ENCODE assay signal across 12 mouse cellular contexts in genomic region chr15:98714230-98714652, GRCm38 (mm10). TPM values are rescaled to one million over a fixed set of nuclear protein-coding genes. Genes with fewer than 3 reads are reported as not detected.
DNase-seq lines count a peak whose midpoint lies in the region; ATAC-seq and TF ChIP-seq lines count a peak whose summit lies in the region.
"Had no signal": no experiment of that assay in that cellular context is flagged by ENCODE, and none has a peak within 500 bp of the region (broad histone marks: within the 10 kb centered on the region; RNA-seq: fewer than 3 reads in every experiment).

No protein-coding gene starts in this region.

- intact Hi-C loops in left cerebral cortex, postnatal 4 days (cut with DNase I): no loop called here
- intact Hi-C loops in left cerebral cortex, postnatal 25 days (cut with DNase I): loop anchor here (5.0 kb wide), 1 partner anchor 137 kb away; no protein-coding TSS in a partner anchor

- peak; percentile 64 for ATAC-seq in stomach, postnatal 0 days (ENCODE audit: low FRiP score, low TSS enrichment)
- ATAC-seq in CD4-positive, CD25-positive, alpha-beta regulatory T cell, adult 4 months: no peak
- ATAC-seq in activated CD4-positive, CD25-positive, alpha-beta regulatory T cell, adult 4 months: no peak

- 63% methylated on average over 5 of the region's 5 CpGs for WGBS in stomach, postnatal 0 days

- no peaks in the 10 kb centered on the region for H3K27me3 ChIP-seq in stomach, postnatal 0 days (ENCODE audit: control insufficient read depth, insufficient read depth, low read length)
- H3K27me3 ChIP-seq: stomach, embryonic 15.5 days had no signal

- no peak overlapping the region for H3K4me2 ChIP-seq in stomach, postnatal 0 days (replicated peaks; ENCODE audit: low read depth)
- H3K4me2 ChIP-seq: stomach, embryonic 15.5 days had no signal

- no peaks in the 10 kb centered on the region for H3K36me3 ChIP-seq in stomach, postnatal 0 days (ENCODE audit: control insufficient read depth, insufficient read depth, low read length)
- H3K36me3 ChIP-seq: stomach, embryonic 15.5 days had no signal

- H3K9ac ChIP-seq in stomach, postnatal 0 days (ENCODE audit: low read length): no peak overlapping the region
- H3K9ac ChIP-seq: stomach, embryonic 15.5 days had no signal

- no peak for TF ChIP-seq EP300 in stomach, postnatal 0 days (optimal IDR thresholded peaks at IDR 0.05)

- no peak overlapping the region for H3K4me3 ChIP-seq in stomach, postnatal 0 days (ENCODE audit: low read depth, low read length)
- H3K4me3 ChIP-seq: gastrocnemius, adult 2 months; stomach, embryonic 15.5 days had no signal

- H3K27ac ChIP-seq in stomach, postnatal 0 days (replicated peaks): no peak overlapping the region
- H3K27ac ChIP-seq: gastrocnemius, adult 2 months; macrophage; stomach, embryonic 15.5 days had no signal

- no peaks in the 10 kb centered on the region for H3K9me3 ChIP-seq in stomach, postnatal 0 days (ENCODE audit: control insufficient read depth, low read length)
- H3K9me3 ChIP-seq: stomach, embryonic 15.5 days had no signal

- no peak for TF ChIP-seq CTCF in stomach, postnatal 0 days (IDR thresholded peaks at IDR 0.05; ENCODE audit: low read depth)

- peak; percentile 59 for DNase-seq in adrenal gland, postnatal 10 days
- DNase-seq in adrenal gland, postnatal 4 days (ENCODE audit: low spot score in 2 of 2): no peak
- peak; percentile 57 for DNase-seq in left cerebral cortex, postnatal 4 days
- no peak for DNase-seq in left cerebral cortex, postnatal 25 days (ENCODE audit: low spot score in 2 of 2)
- peak; percentile 51 to 72 for DNase-seq in kidney, postnatal 25 days
- DNase-seq in stomach, postnatal 0 days (ENCODE audit: low spot score): no peak
- DNase-seq: gastrocnemius, adult 2 months; right cerebral cortex, adult 18-20 months had no signal

- H3K4me1 ChIP-seq in stomach, postnatal 0 days (replicated peaks; ENCODE audit: control insufficient read depth, insufficient read depth): no peaks in the 10 kb centered on the region
- H3K4me1 ChIP-seq: stomach, embryonic 15.5 days had no signal

RNA-seq across cellular contexts. Expression of gene Ccdc65, which starts 6.2 kb away (rescaled TPM):
- total RNA-seq in adrenal gland, postnatal 10 days (2021): under 1 TPM; 0.61 to 0.63 TPM
- under 1 TPM; 0.48 to 0.87 TPM for total RNA-seq in adrenal gland, postnatal 4 days (2021)
- total RNA-seq in left cerebral cortex, postnatal 4 days (2021): 10 to 100 TPM in 1 of 2 experiments, 1 to 10 TPM in 1; 9.9 to 10.3 TPM
- 10 to 100 TPM in 1 of 2 experiments, 1 to 10 TPM in 1; 9.8 to 11.4 TPM for total RNA-seq in left cerebral cortex, postnatal 25 days (2021)
- polyA plus RNA-seq in stomach, postnatal 0 days (2015; fragmentation: Nextera tagmentation; extraction: Ambion mirVana): 0.70 and 0.76 TPM in 2 replicates
- not detected for polyA plus RNA-seq in CD4-positive, CD25-positive, alpha-beta regulatory T cell, adult 4 months (2017; shearing (Covaris generic))
- under 1 TPM in 1 of 2 experiments, not detected in 1; 0.62 TPM for polyA plus RNA-seq in activated CD4-positive, CD25-positive, alpha-beta regulatory T cell, adult 4 months (2017; shearing (Covaris generic))
- total RNA-seq: gastrocnemius, adult 2 months had no signal

RNA-seq across cellular contexts. Expression of gene Fkbp11, which starts 13.8 kb away (rescaled TPM):
- total RNA-seq in adrenal gland, postnatal 10 days (2021): 10 to 100 TPM in 1 of 2 experiments, 1 to 10 TPM in 1; 8.8 to 11.9 TPM
- 10 to 100 TPM; 15.9 to 19.1 TPM for total RNA-seq in adrenal gland, postnatal 4 days (2021)
- 1 to 10 TPM; 2.7 to 3.5 TPM for total RNA-seq in left cerebral cortex, postnatal 4 days (2021)
- 1 to 10 TPM; 1.4 to 2.3 TPM for total RNA-seq in left cerebral cortex, postnatal 25 days (2021)
- polyA plus RNA-seq in stomach, postnatal 0 days (2015; fragmentation: Nextera tagmentation; extraction: Ambion mirVana): 117 and 127 TPM in 2 replicates
- 1 to 10 TPM in 1 of 2 experiments, under 1 TPM in 1; 0.75 to 1.0 TPM for polyA plus RNA-seq in CD4-positive, CD25-positive, alpha-beta regulatory T cell, adult 4 months (2017; shearing (Covaris generic))
- polyA plus RNA-seq in activated CD4-positive, CD25-positive, alpha-beta regulatory T cell, adult 4 months (2017; shearing (Covaris generic)): 1 to 10 TPM; 1.3 to 1.7 TPM

RNA-seq across cellular contexts. Expression of gene Rnd1, which starts 37.0 kb away (rescaled TPM):
- 1 to 10 TPM; 1.9 to 2.3 TPM for total RNA-seq in adrenal gland, postnatal 10 days (2021)
- 1 to 10 TPM; 1.1 to 1.9 TPM for total RNA-seq in adrenal gland, postnatal 4 days (2021)
- total RNA-seq in left cerebral cortex, postnatal 4 days (2021): 10 to 100 TPM; 46.5 to 49.7 TPM
- total RNA-seq in left cerebral cortex, postnatal 25 days (2021): 10 to 100 TPM; 31.8 to 36.8 TPM
- 0.35 and 0.46 TPM in 2 replicates for polyA plus RNA-seq in stomach, postnatal 0 days (2015; fragmentation: Nextera tagmentation; extraction: Ambion mirVana)
- polyA plus RNA-seq in CD4-positive, CD25-positive, alpha-beta regulatory T cell, adult 4 months (2017; shearing (Covaris generic)): 1 to 10 TPM in 1 of 2 experiments, under 1 TPM in 1; 0.35 to 1.9 TPM
- polyA plus RNA-seq in activated CD4-positive, CD25-positive, alpha-beta regulatory T cell, adult 4 months (2017; shearing (Covaris generic)): 1 to 10 TPM in 1 of 2 experiments, under 1 TPM in 1; 0.50 to 1.5 TPM

RNA-seq across cellular contexts. Expression of gene Arf3, which starts 48.8 kb away (rescaled TPM):
- total RNA-seq in adrenal gland, postnatal 10 days (2021): 10 to 100 TPM; 92.4 to 94.7 TPM
- total RNA-seq in adrenal gland, postnatal 4 days (2021): 100 to 1,000 TPM; 124 to 135 TPM
- 100 to 1,000 TPM; 318 to 348 TPM for total RNA-seq in left cerebral cortex, postnatal 4 days (2021)
- total RNA-seq in left cerebral cortex, postnatal 25 days (2021): 100 to 1,000 TPM; 767 to 776 TPM
- 29.5 and 33.1 TPM in 2 replicates for polyA plus RNA-seq in stomach, postnatal 0 days (2015; fragmentation: Nextera tagmentation; extraction: Ambion mirVana)
- polyA plus RNA-seq in CD4-positive, CD25-positive, alpha-beta regulatory T cell, adult 4 months (2017; shearing (Covaris generic)): 10 to 100 TPM; 33.0 to 35.3 TPM
- 10 to 100 TPM; 29.9 to 46.7 TPM for polyA plus RNA-seq in activated CD4-positive, CD25-positive, alpha-beta regulatory T cell, adult 4 months (2017; shearing (Covaris generic))

RNA-seq across cellular contexts. Expression of gene Ddx23, which starts 51.5 kb away (rescaled TPM):
- 10 to 100 TPM; 55.5 to 72.4 TPM for total RNA-seq in adrenal gland, postnatal 10 days (2021)
- total RNA-seq in adrenal gland, postnatal 4 days (2021): 10 to 100 TPM; 76.4 to 85.9 TPM
- 10 to 100 TPM; 62.5 to 68.6 TPM for total RNA-seq in left cerebral cortex, postnatal 4 days (2021)
- total RNA-seq in left cerebral cortex, postnatal 25 days (2021): 10 to 100 TPM; 69.4 to 75.8 TPM
- 8.2 and 10.3 TPM in 2 replicates for polyA plus RNA-seq in stomach, postnatal 0 days (2015; fragmentation: Nextera tagmentation; extraction: Ambion mirVana)
- polyA plus RNA-seq in CD4-positive, CD25-positive, alpha-beta regulatory T cell, adult 4 months (2017; shearing (Covaris generic)): 10 to 100 TPM; 29.4 to 29.8 TPM
- polyA plus RNA-seq in activated CD4-positive, CD25-positive, alpha-beta regulatory T cell, adult 4 months (2017; shearing (Covaris generic)): 10 to 100 TPM; 22.8 to 27.3 TPM

Comparison
In these comparisons a context has a peak if more than half of its experiments do, and no peak if none do; other contexts are left out.
1. DNase-seq: peak in adrenal gland, postnatal 10 days (single experiment), left cerebral cortex, postnatal 4 days (single experiment) and kidney, postnatal 25 days (2 of 2); none in adrenal gland, postnatal 4 days (0 of 2), left cerebral cortex, postnatal 25 days (0 of 2) and stomach, postnatal 0 days (single experiment).
2. RNA of gene Ccdc65, which starts 6.2 kb away (total RNA-seq): 9.8 to 11.4 TPM in left cerebral cortex, postnatal 25 days and 9.9 to 10.3 TPM in left cerebral cortex, postnatal 4 days; 0.48 to 0.87 TPM in adrenal gland, postnatal 4 days and 0.61 to 0.63 TPM in adrenal gland, postnatal 10 days; every median in the first group is over 4 times any median in the second.
3. RNA of gene Rnd1, which starts 37.0 kb away (total RNA-seq): 46.5 to 49.7 TPM in left cerebral cortex, postnatal 4 days and 31.8 to 36.8 TPM in left cerebral cortex, postnatal 25 days; 1.9 to 2.3 TPM in adrenal gland, postnatal 10 days and 1.1 to 1.9 TPM in adrenal gland, postnatal 4 days; every median in the first group is over 4 times any median in the second.